Mouse (Mus musculus) kidney, embryonic 14.5 days (tissue): ENCODE measurements around the gene Chn1. TPM values are rescaled to one million over a fixed set of nuclear protein-coding genes. Genes with fewer than 3 reads are reported as not detected.

Source experiments
- ATAC-seq: fragments of 200-750 bp; cut with Nextera tagmentation; 2 replicates; pipeline ENCODE4 v1.8.0; 2017; ENCODE audit warnings: moderate number of reproducible peaks, mild to moderate bottlenecking, moderate TSS enrichment, moderate library complexity; ENCODE audit not compliant: low FRiP score, low TSS enrichment
- H3K27ac ChIP-seq: fragments of 300-500 bp; sonication (generic); 2 replicates; pipeline ENCODE4 v1.5.1; 2014; ENCODE audit warnings: low read depth, mild to moderate bottlenecking, low read length, moderate library complexity, mixed read lengths
- H3K27me3 ChIP-seq: fragments of 300-500 bp; sonication (generic); 2 replicates; pipeline ENCODE4 v1.6.1; 2014; ENCODE audit warnings: mild to moderate bottlenecking, low read length; ENCODE audit not compliant: control insufficient read depth, insufficient read depth
- H3K36me3 ChIP-seq: fragments of 300-500 bp; sonication (generic); 2 replicates; pipeline ENCODE4 v1.6.1; 2014; ENCODE audit warnings: low read length, mixed read lengths; ENCODE audit not compliant: control insufficient read depth, insufficient read depth
- H3K4me1 ChIP-seq: fragments of 300-500 bp; sonication (generic); 2 replicates; pipeline ENCODE4 v1.6.1; 2014; ENCODE audit warnings: low read length, mixed read lengths; ENCODE audit not compliant: control insufficient read depth, insufficient read depth
- H3K4me2 ChIP-seq: fragments of 300-500 bp; sonication (generic); replicated peaks from 2 replicates; pipeline ENCODE4 v1.6.1; 2014; ENCODE audit warnings: low read depth, mild to moderate bottlenecking, low read length
- H3K4me3 ChIP-seq: fragments of 300-500 bp; sonication (generic); 2 replicates; pipeline ENCODE4 v1.5.1; 2014; ENCODE audit warnings: mild to moderate bottlenecking, low read length
- H3K9ac ChIP-seq: fragments of 300-500 bp; sonication (generic); 2 replicates; pipeline ENCODE4 v1.6.1; 2014; ENCODE audit warnings: low read depth, mild to moderate bottlenecking, low read length, moderate library complexity
- H3K9me3 ChIP-seq: fragments of 300-500 bp; sonication (generic); 2 replicates; pipeline ENCODE4 v1.6.1; 2016; ENCODE audit warnings: low read length; ENCODE audit not compliant: control insufficient read depth
- WGBS: fragments of 180-500 bp; shearing (Covaris S2); extraction: QIAGEN DNeasy Blood & Tissue Kit; methylation state at CpG from one replicate; pipeline ENCODE4 v1.1.7; 2014; 5-methylcytosine and 5-hydroxymethylcytosine counted together
- polyA plus RNA-seq: library from polyadenylated mRNA; unstranded; fragments of >200 nt; fragmentation: Nextera tagmentation; extraction: Ambion mirVana; gene quantifications from 2 replicates; pipeline ENCODE4 v1.2.1, GENCODE M21; 2014

The Chn1 gene
- polyA plus RNA-seq, 1 experiment from 2014 or later: 19.1 TPM

- H3K27ac ChIP-seq: no peak overlapping the region
- no peak overlapping the region for H3K4me3 ChIP-seq
- H3K27me3 ChIP-seq: no peaks in the 10 kb centered on the region
- no peak overlapping the region for H3K9ac ChIP-seq
- no peaks in the 10 kb centered on the region for H3K9me3 ChIP-seq
- 78% methylated on average over 6 of the region's 6 CpGs for WGBS
- no peak overlapping the region for H3K4me2 ChIP-seq
- 0 out of 2 replicates have a peak, but pooled peaks cover 5% of the 10 kb centered on the region for H3K4me1 ChIP-seq
- H3K36me3 ChIP-seq: no peaks in the 10 kb centered on the region
- no peak for ATAC-seq
These were observed 203.2 kb downstream of the Chn1 start for GRCm38 (mm10) chr2:73571901-73572300.

- H3K4me2 ChIP-seq: no peak overlapping the region
- H3K9me3 ChIP-seq: no peaks in the 10 kb centered on the region
- WGBS: 93% methylated on average over 9 of the region's 9 CpGs
- H3K4me3 ChIP-seq: no peak overlapping the region
- H3K9ac ChIP-seq: no peak overlapping the region
- H3K27ac ChIP-seq: no peak overlapping the region
- ATAC-seq: no peak
- H3K27me3 ChIP-seq: no peaks in the 10 kb centered on the region
- 0 out of 2 replicates have a peak, but pooled peaks cover 5% of the 10 kb centered on the region for H3K4me1 ChIP-seq
- H3K36me3 ChIP-seq: no peaks in the 10 kb centered on the region
These were observed 203.8 kb downstream of the Chn1 start for GRCm38 (mm10) chr2:73571304-73571703.

- Histone ChIP-seq H3K36me3 (no peaks in the 10 kb centered on the region), H3K9me3 (no peaks in the 10 kb centered on the region), H3K4me2 (peak overlapping the region; percentile 30), H3K9ac (no peak overlapping the region), H3K27ac (no peak overlapping the region), H3K4me1 (peaks cover 2% of the 10 kb centered on the region; the same call in 1 of the 2 replicates), H3K27me3 (no peaks in the 10 kb centered on the region), H3K4me3 (peak overlapping the region; percentile 20)
- WGBS: 22% methylated on average over 8 of the region's 8 CpGs
- ATAC-seq: 0 out of 2 replicates have a peak, but pooled peaks have one; percentile 10
These were observed 208.0 kb downstream of the Chn1 start for GRCm38 (mm10) chr2:73566989-73567605.

GRCm38 (mm10) chr2:73566162-73566561 is 209.0 kb downstream of the Chn1 start:
- Histone ChIP-seq H3K36me3 (no peaks in the 10 kb centered on the region), H3K4me1 (peaks cover 11% of the 10 kb centered on the region; the same call in 1 of the 2 replicates), H3K27ac (no peak overlapping the region), H3K4me2 (no peak overlapping the region), H3K9me3 (no peaks in the 10 kb centered on the region), H3K9ac (no peak overlapping the region), H3K27me3 (no peaks in the 10 kb centered on the region), H3K4me3 (no peak overlapping the region)
- ATAC-seq: no peak
- WGBS: 23% methylated on average over 7 of the region's 7 CpGs

GRCm38 (mm10) chr2:73563690-73564089 is 211.5 kb downstream of the Chn1 start:
- Histone ChIP-seq H3K9ac (no peak overlapping the region), H3K4me2 (no peak overlapping the region), H3K4me1 (peaks cover 11% of the 10 kb centered on the region; the same call in 1 of the 2 replicates), H3K36me3 (no peaks in the 10 kb centered on the region), H3K27ac (no peak overlapping the region), H3K9me3 (no peaks in the 10 kb centered on the region), H3K27me3 (no peaks in the 10 kb centered on the region), H3K4me3 (no peak overlapping the region)
- no peak for ATAC-seq
- WGBS: 35% methylated on average over 7 of the region's 7 CpGs

GRCm38 (mm10) chr2:73562656-73563055 is 212.5 kb downstream of the Chn1 start:
- 73% methylated on average over 9 of the region's 9 CpGs for WGBS
- H3K36me3 ChIP-seq: no peaks in the 10 kb centered on the region
- no peaks in the 10 kb centered on the region for H3K9me3 ChIP-seq
- H3K4me2 ChIP-seq: no peak overlapping the region
- H3K27ac ChIP-seq: no peak overlapping the region
- no peak overlapping the region for H3K9ac ChIP-seq
- H3K27me3 ChIP-seq: no peaks in the 10 kb centered on the region
- peaks cover 11% of the 10 kb centered on the region; the same call in 1 of the 2 replicates for H3K4me1 ChIP-seq
- no peak for ATAC-seq
- H3K4me3 ChIP-seq: no peak overlapping the region

GRCm38 (mm10) chr2:73561665-73562063 is 213.5 kb downstream of the Chn1 start:
- no peaks in the 10 kb centered on the region for H3K9me3 ChIP-seq
- H3K27me3 ChIP-seq: no peaks in the 10 kb centered on the region
- peaks cover 11% of the 10 kb centered on the region; the same call in 1 of the 2 replicates for H3K4me1 ChIP-seq
- H3K27ac ChIP-seq: no peak overlapping the region
- ATAC-seq: peak; percentile 59
- WGBS: 8% methylated on average over 8 of the region's 8 CpGs
- H3K4me3 ChIP-seq: peak overlapping the region; percentile 39
- H3K36me3 ChIP-seq: no peaks in the 10 kb centered on the region
- H3K9ac ChIP-seq: no peak overlapping the region
- H3K4me2 ChIP-seq: peak overlapping the region; percentile 83

GRCm38 (mm10) chr2:73560899-73561664 is 214.1 kb downstream of the Chn1 start:
- 2% methylated on average over 20 of the region's 23 CpGs for WGBS
- H3K27ac ChIP-seq: no peak overlapping the region
- H3K9ac ChIP-seq: peak overlapping the region; percentile 44
- peak overlapping the region; percentile 39 for H3K4me3 ChIP-seq
- no peaks in the 10 kb centered on the region for H3K36me3 ChIP-seq
- no peaks in the 10 kb centered on the region for H3K27me3 ChIP-seq
- no peaks in the 10 kb centered on the region for H3K9me3 ChIP-seq
- peaks cover 11% of the 10 kb centered on the region; the same call in 1 of the 2 replicates for H3K4me1 ChIP-seq
- peak; percentile 60 for ATAC-seq
- peak overlapping the region; percentile 83 for H3K4me2 ChIP-seq
